In genomic region chr6:119479343-119479875, GRCm38 (mm10) we compare ENCODE assay signal across 8 mouse cellular contexts. TPM values are rescaled to one million over a fixed set of nuclear protein-coding genes. Genes with fewer than 3 reads are reported as not detected.
DNase-seq lines count a peak whose midpoint lies in the region; ATAC-seq lines count a peak whose summit lies in the region.

Fbxl14 (plus strand) TSS chr6:119479668.

- peak within 1 kb of the TSS; percentile 99 for H3K4me2 ChIP-seq in forebrain, embryonic 16.5 days (ENCODE audit: low read length)
- peak within 1 kb of the TSS; percentile 99 for H3K4me2 ChIP-seq in hindbrain, embryonic 12.5 days (replicated peaks)

- H3K27ac ChIP-seq in forebrain, embryonic 16.5 days (ENCODE audit: low read length), result peak within 1 kb of the TSS; percentile 99
- peak within 1 kb of the TSS; percentile 99 for H3K27ac ChIP-seq in hindbrain, embryonic 12.5 days
- peak within 1 kb of the TSS; percentile 100 for H3K27ac ChIP-seq in midbrain, embryonic 10.5 days (replicated peaks)

- H3K27me3 ChIP-seq in forebrain, embryonic 16.5 days (replicated peaks; ENCODE audit: control insufficient read depth, insufficient read depth, low read length), result no peaks in the 10 kb centered on the region
- H3K27me3 ChIP-seq in hindbrain, embryonic 12.5 days, result no peaks in the 10 kb centered on the region
- H3K27me3 ChIP-seq in midbrain, embryonic 10.5 days (ENCODE audit: low read depth, poor library complexity, severe bottlenecking), result no peaks in the 10 kb centered on the region

- 0% methylated on average over 78 of the region's 101 CpGs for WGBS in forebrain, embryonic 16.5 days
- WGBS in hindbrain, embryonic 12.5 days, result 1% methylated on average over 57 of the region's 101 CpGs
- 9% methylated on average over 101 of the region's 101 CpGs for WGBS in midbrain, embryonic 10.5 days

- H3K9ac ChIP-seq in forebrain, embryonic 16.5 days (replicated peaks; ENCODE audit: low read depth, low read length), result peak within 1 kb of the TSS; percentile 89
- peak within 1 kb of the TSS; percentile 94 for H3K9ac ChIP-seq in hindbrain, embryonic 12.5 days

- no peaks in the 10 kb centered on the region; the same call in 1 of the 2 replicates for H3K36me3 ChIP-seq in forebrain, embryonic 16.5 days (ENCODE audit: control insufficient read depth, insufficient read depth)
- H3K36me3 ChIP-seq in hindbrain, embryonic 12.5 days, result peaks cover 12% of the 10 kb centered on the region
- H3K36me3 ChIP-seq in midbrain, embryonic 10.5 days, result peaks cover 27% of the 10 kb centered on the region

- H3K9me3 ChIP-seq in forebrain, embryonic 16.5 days (ENCODE audit: control insufficient read depth, low read length), result no peaks in the 10 kb centered on the region
- no peaks in the 10 kb centered on the region for H3K9me3 ChIP-seq in hindbrain, embryonic 12.5 days (replicated peaks)
- no peaks in the 10 kb centered on the region for H3K9me3 ChIP-seq in midbrain, embryonic 10.5 days (replicated peaks)

- peak within 1 kb of the TSS; percentile 80 for H3K4me3 ChIP-seq in forebrain, embryonic 16.5 days (replicated peaks; ENCODE audit: low read length)
- peak within 1 kb of the TSS; percentile 95 for H3K4me3 ChIP-seq in hindbrain, embryonic 12.5 days
- peak within 1 kb of the TSS; percentile 95 for H3K4me3 ChIP-seq in midbrain, embryonic 10.5 days

- intact Hi-C loops in left cerebral cortex, postnatal 14 days (cut with DNase I), result no loop called here

- peak; percentile 25 for DNase-seq in gastrocnemius, adult 18-20 months (ENCODE audit: low spot score)
- no peak for DNase-seq in gastrocnemius, postnatal 25 days
- DNase-seq in adrenal gland, adult 18-20 months (ENCODE audit: low spot score in 2 of 2), result peak in 1 of 2 experiments; percentile 51
- no peak for DNase-seq in left cerebral cortex, postnatal 14 days (ENCODE audit: low spot score in 2 of 2)
- no peak for DNase-seq in midbrain, embryonic 10.5 days (ENCODE audit: low spot score)
- no peak for DNase-seq in embryo, embryonic 9.5 days (ENCODE audit: extremely low spot score)

- H3K4me1 ChIP-seq in forebrain, embryonic 16.5 days (replicated peaks; ENCODE audit: control insufficient read depth, insufficient read depth, low read length), result peaks cover 35% of the 10 kb centered on the region
- H3K4me1 ChIP-seq in hindbrain, embryonic 12.5 days, result peaks cover 38% of the 10 kb centered on the region
- peaks cover 61% of the 10 kb centered on the region for H3K4me1 ChIP-seq in midbrain, embryonic 10.5 days

- ATAC-seq in forebrain, embryonic 16.5 days, result peak; percentile 85
- peak; percentile 86 for ATAC-seq in hindbrain, embryonic 12.5 days (ENCODE audit: low FRiP score)

RNA-seq across cellular contexts. Expression of gene Fbxl14, which starts in this region (rescaled TPM):
- 10 to 100 TPM; 10.4 to 11.5 TPM for total RNA-seq in gastrocnemius, adult 18-20 months (2021)
- 10 to 100 TPM in 1 of 2 experiments, 1 to 10 TPM in 1; 9.1 to 10.3 TPM for total RNA-seq in gastrocnemius, postnatal 25 days (2021)
- 10 to 100 TPM; 31.7 to 34.1 TPM for total RNA-seq in adrenal gland, adult 18-20 months (2021)
- polyA plus RNA-seq in forebrain, embryonic 16.5 days (2015; fragmentation: Nextera tagmentation; extraction: Ambion mirVana), result 3.1 and 3.3 TPM in 2 replicates
- 3.8 and 4.3 TPM in 2 replicates for polyA plus RNA-seq in hindbrain, embryonic 12.5 days (2016; fragmentation: Nextera tagmentation; extraction: Ambion mirVana)
- 10 to 100 TPM; 25.3 to 26.8 TPM for total RNA-seq in left cerebral cortex, postnatal 14 days (2021)
- 2.9 and 3.4 TPM in 2 replicates for polyA plus RNA-seq in midbrain, embryonic 10.5 days (2016; fragmentation: Nextera tagmentation; extraction: Ambion mirVana)
